Mouse (Mus musculus): ENCODE measurements at regions not wholly inside any gene's neighbourhood (a gene's known extent, or its start where the extent isn't known, plus 50 kb on each side); places are given as distances from the start of the nearest gene placed in this dataset. TPM values are rescaled to one million over a fixed set of nuclear protein-coding genes. Genes with fewer than 3 reads are reported as not detected.

DNA sequence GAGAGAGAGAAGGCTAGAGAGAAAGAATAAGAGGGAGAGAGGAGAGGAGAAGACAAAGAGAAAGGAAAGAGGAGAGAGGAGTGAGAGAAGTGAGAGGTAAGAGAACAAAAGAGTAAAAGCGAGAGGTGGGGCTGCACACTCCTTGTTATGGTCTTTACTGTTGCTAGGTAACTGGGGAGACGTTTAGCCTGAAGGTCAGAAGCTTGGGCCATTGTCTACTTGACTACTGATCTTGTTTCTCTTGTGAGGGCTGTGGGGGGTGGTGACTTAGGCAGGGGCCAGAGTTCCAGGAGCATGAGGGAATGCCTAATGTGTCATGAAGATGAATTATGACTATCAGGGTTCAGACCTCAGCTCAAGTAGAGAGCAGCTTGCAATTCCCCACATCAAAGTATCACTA lies 71.6 kb upstream of the Tusc1 start:
- no peak overlapping the region for H3K4me3 ChIP-seq (replicated peaks)
- no peaks in the 10 kb centered on the region for H3K27me3 ChIP-seq
- no peaks in the 10 kb centered on the region for H3K9me3 ChIP-seq
- no peaks in the 10 kb centered on the region for H3K4me1 ChIP-seq (replicated peaks)
- H3K36me3 ChIP-seq, result no peaks in the 10 kb centered on the region
- H3K9ac ChIP-seq (replicated peaks), result no peak overlapping the region
- WGBS, result 27% methylated on average over 2 of the region's 2 CpGs
- no peak for ATAC-seq
- no peak overlapping the region for H3K27ac ChIP-seq
- H3K4me2 ChIP-seq (replicated peaks), result no peak overlapping the region

DNA sequence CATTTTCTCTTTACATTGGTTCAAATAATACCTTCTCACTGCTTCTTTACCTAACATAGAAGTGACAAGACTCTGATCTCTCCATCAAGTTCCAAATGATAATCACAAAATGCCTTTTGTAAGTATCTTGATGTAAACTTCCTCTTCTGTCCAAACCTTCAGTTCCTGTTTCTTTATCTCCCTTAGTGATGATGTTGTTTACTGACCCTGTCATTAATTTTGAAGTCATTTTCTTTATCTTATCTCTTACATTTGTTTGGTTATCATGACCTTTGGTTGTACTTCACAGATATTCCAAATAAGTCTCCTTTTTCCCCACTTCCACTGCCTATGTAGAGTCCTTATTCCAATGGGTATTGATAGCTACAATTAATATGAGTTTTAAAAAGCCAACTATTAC lies 65.3 kb upstream of the Tusc1 start:
- no peak for ATAC-seq
- no peaks in the 10 kb centered on the region for H3K36me3 ChIP-seq
- no peaks in the 10 kb centered on the region for H3K27me3 ChIP-seq
- no peak overlapping the region for H3K9ac ChIP-seq (replicated peaks)
- H3K9me3 ChIP-seq, result no peaks in the 10 kb centered on the region
- no peak overlapping the region for H3K4me2 ChIP-seq (replicated peaks)
- no peak overlapping the region for H3K4me3 ChIP-seq (replicated peaks)
- no peaks in the 10 kb centered on the region for H3K4me1 ChIP-seq (replicated peaks)
- no peak overlapping the region for H3K27ac ChIP-seq

Small RNA genes in the stretch of these regions (microRNA-seq; reads per million reads assigned to microRNA genes)
- gene Gm22619, result not detected

All from midbrain, embryonic 13.5 days (tissue).